Mouse (Mus musculus) adrenal gland (tissue): ENCODE measurements around the gene Cul7.

Experiments used
- intact Hi-C: fragments of 180-260 bp; cut with DNase I; formaldehyde crosslinking; loops from one replicate; pipeline ENCODE4 v1.15.1; 2025
- long read RNA-seq, 2 experiments: library from polyadenylated mRNA; unstranded; transcript quantifications; one replicate each; pipeline ENCODE4 v2.0.0; 2020; ENCODE audit warnings: borderline replicate concordance in 1 of 2; ENCODE audit not compliant: insufficient replicate concordance in 1 of 2

The Cul7 gene
- long read RNA-seq, experiment 1, partial matches to known transcripts, result 0 of 2 reads
- long read RNA-seq, experiment 1, other reads (novel, unspliced or antisense), result 1 of 2 reads
- long read RNA-seq, experiment 2, partial matches to known transcripts, result 2 of 2 reads
- long read RNA-seq, experiment 2, other reads (novel, unspliced or antisense), result 0 of 2 reads

GRCm38 (mm10) chr17:46650232-46651031 is at the start of gene Cul7:
Cul7 (plus strand) TSS chr17:46650337.
- intact Hi-C loops, result loop anchor here (10.0 kb wide), 1 partner anchor 54 kb away; the partner anchor contains the start of gene Ppp2r5d

GRCm38 (mm10) chr17:46600569-46600968 is 49.6 kb upstream of the Cul7 start:
- intact Hi-C loops, result loop anchor here (5.0 kb wide), 1 partner anchor 37 kb away; no protein-coding TSS in a partner anchor

GRCm38 (mm10) chr17:46602212-46602611 is 47.9 kb upstream of the Cul7 start:
- intact Hi-C loops, result loop anchor here (5.0 kb wide), 1 partner anchor 35 kb away; no protein-coding TSS in a partner anchor

- intact Hi-C loops, result loop anchor here (5.0 kb wide), 1 partner anchor 34 kb away; no protein-coding TSS in a partner anchor
Measured at GRCm38 (mm10) chr17:46603229-46603628, 46.9 kb upstream of the Cul7 start.

- intact Hi-C loops, result no loop called here
Measured at GRCm38 (mm10) chr17:46605126-46605525, 45.0 kb upstream of the Cul7 start.

GRCm38 (mm10) chr17:46605987-46606386 is 44.1 kb upstream of the Cul7 start:
- intact Hi-C loops, result no loop called here

GRCm38 (mm10) chr17:46609721-46610514 is 40.2 kb upstream of the Cul7 start:
- intact Hi-C loops, result no loop called here

GRCm38 (mm10) chr17:46611316-46611715 is 38.8 kb upstream of the Cul7 start:
- intact Hi-C loops, result no loop called here

- intact Hi-C loops, result no loop called here
Measured at GRCm38 (mm10) chr17:46612189-46612588, 37.9 kb upstream of the Cul7 start.

GRCm38 (mm10) chr17:46612820-46613219 is 37.3 kb upstream of the Cul7 start:
- intact Hi-C loops, result no loop called here

- intact Hi-C loops, result no loop called here
Measured at GRCm38 (mm10) chr17:46613229-46613628, 36.9 kb upstream of the Cul7 start.

- intact Hi-C loops, result no loop called here
Measured at GRCm38 (mm10) chr17:46617799-46618198, 32.3 kb upstream of the Cul7 start.

- intact Hi-C loops, result no loop called here
Measured at GRCm38 (mm10) chr17:46618394-46618768, 31.8 kb upstream of the Cul7 start.

- intact Hi-C loops, result no loop called here
Measured at GRCm38 (mm10) chr17:46618769-46619682, 31.1 kb upstream of the Cul7 start.

- intact Hi-C loops, result no loop called here
Measured at GRCm38 (mm10) chr17:46619683-46620357, 30.3 kb upstream of the Cul7 start.

- intact Hi-C loops, result no loop called here
Measured at GRCm38 (mm10) chr17:46621324-46621723, 28.8 kb upstream of the Cul7 start.

GRCm38 (mm10) chr17:46622269-46622668 is 27.9 kb upstream of the Cul7 start:
- intact Hi-C loops, result no loop called here

GRCm38 (mm10) chr17:46623819-46624557 is 26.1 kb upstream of the Cul7 start:
- intact Hi-C loops, result no loop called here

GRCm38 (mm10) chr17:46624598-46624997 is 25.5 kb upstream of the Cul7 start:
- intact Hi-C loops, result no loop called here
